Mouse (Mus musculus) c-Kit-positive CD71-positive TER-119-negative erythroid progenitor cells, embryonic 14.5 days (primary cell): ENCODE data around the gene Fam189b.
"Not testable (repeated sequence)": the region's sequence is repeated elsewhere in the genome, so short reads cannot be mapped to it uniquely, and the experiment has no call there.

Experiments
- DNase-seq: peaks from one replicate; pipeline ENCODE4 v3.0.0-alpha.2; 2013; ENCODE audit warnings: low read depth

The Fam189b gene

DNA sequence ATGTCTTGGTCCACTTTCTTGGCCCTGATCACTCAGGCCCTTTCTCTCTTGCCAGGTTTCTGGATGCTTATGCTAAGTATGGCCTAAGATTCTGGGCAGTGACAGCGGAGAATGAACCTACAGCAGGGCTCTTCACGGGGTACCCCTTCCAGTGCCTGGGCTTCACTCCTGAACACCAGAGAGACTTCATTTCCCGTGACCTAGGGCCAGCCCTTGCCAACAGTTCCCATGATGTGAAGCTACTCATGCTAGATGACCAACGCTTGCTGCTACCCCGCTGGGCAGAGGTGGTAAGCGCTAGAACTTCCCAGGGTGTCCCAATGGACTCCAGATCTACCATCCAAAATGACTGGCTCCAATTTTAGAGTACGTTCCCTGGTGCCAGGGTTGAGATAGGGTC lies 23.1 kb downstream of the Fam189b start:
- no peak for DNase-seq

DNA sequence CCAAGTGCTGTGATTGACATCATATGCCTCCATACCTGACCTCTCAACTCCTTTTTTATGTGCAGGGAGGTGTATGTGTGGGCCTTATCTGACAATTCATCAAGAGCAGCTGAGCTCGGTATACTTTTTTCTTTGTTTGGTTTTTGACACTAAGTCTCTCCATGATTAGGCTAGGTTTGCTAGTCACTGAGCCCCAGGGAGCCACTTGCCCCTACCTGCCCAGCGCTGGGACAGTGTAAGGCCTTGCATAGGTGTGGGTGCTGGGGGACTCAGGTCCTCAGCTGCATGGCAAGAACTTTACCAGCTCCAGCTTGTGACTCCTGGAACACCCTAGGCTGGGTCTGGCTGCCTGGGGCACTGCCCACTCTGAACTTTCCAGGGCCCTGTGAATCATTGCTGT lies 23.8 kb downstream of the Fam189b start:
- no peak for DNase-seq

GRCm38 (mm10) chr3:89208075-89208657 lies 25.2 kb downstream of the Fam189b start:
- no peak for DNase-seq

DNA sequence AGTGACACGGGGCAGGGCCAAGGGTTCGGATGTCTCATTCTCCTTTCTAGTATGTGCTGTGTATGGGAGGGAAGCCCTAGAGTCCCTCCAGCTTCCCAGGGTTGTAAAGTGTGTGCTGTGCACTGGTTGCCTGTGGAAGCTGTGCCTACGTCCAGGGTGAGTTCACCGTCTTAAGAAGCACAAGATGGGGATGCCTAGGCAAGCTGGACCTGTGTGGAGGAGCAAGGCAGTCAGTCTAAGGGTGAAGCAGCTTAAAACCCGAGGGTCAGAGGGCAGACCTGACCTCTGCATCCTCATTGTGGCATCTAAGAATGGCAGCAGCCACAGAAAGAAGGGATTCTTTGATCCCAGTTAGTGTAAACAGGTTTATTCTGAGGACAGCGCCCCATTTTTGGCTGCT lies 25.8 kb downstream of the Fam189b start:
- DNase-seq = no peak

DNA sequence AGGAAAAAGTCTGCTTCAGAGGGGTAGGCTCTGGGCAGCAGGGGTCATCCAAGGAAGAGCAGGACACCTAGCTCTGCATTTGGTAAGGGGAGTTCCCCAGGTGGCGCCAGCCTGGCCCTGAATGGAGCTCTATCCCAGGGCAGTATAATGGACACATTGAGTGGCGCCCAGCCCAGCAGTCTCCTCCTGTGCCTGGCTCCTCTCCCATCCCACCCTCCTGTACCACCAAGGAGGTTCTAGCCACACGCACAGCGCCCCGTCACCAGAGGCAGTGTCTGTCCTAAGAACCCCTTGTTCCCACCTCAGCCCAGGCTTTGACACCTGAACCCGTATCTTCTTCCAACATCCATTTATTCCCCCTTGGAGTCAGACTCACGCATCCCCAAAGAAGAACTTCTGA lies 26.8 kb downstream of the Fam189b start:
- no peak for DNase-seq

DNA sequence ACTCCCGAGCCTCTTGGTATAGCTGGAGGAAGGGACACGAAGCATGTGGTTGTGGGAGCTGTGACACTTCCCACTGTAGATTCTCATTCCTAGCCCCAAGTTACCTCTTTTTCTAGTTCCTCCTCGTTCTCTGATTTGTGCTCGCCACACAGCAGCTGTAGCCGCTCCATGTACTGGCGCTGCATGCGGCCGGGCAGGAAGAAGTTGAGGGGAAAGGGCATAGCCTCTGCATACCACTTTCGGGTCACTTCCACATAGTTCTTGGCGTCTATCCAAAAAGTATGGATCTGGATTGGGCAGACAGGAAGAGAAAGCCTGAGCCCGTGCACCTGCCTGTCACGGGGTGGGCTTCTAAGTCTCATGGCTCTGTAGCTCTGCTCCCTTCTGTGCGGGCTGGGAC lies 27.2 kb downstream of the Fam189b start:
- no peak for DNase-seq

- DNase-seq = no peak
These were observed 27.8 kb downstream of the Fam189b start for GRCm38 (mm10) chr3:89210731-89211130.

- DNase-seq = peak; percentile 87
These were observed 31.0 kb downstream of the Fam189b start for GRCm38 (mm10) chr3:89213803-89214530.

GRCm38 (mm10) chr3:89214681-89215411 lies 31.9 kb downstream of the Fam189b start, which contains the start of gene Thbs3:
Gene Thbs3, plus strand, starts transcription at chr3:89215180.
- no peak for DNase-seq

- DNase-seq = peak; percentile 90
These were observed 32.9 kb downstream of the Fam189b start for GRCm38 (mm10) chr3:89215853-89216252.

DNA sequence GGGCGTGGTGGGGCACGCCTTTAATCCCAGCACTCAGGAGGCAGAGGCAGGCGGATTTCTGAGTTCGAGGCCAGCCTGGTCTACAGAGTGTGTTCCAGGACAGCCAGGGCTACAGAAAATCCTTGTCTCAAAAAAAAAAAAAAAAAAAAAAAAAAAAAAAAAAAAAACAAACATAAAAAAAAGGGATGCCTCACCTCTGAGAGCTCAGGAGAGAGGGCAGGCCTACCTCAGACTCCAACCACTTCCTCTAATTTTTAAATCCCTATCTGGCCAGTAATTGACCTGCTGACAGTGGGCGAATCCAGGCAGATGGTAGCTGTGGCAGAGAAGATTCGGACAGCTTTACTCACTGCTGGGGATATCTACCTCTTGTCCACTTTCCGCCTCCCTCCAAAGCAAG lies 33.5 kb downstream of the Fam189b start:
- not testable (repeated sequence) for DNase-seq

DNA sequence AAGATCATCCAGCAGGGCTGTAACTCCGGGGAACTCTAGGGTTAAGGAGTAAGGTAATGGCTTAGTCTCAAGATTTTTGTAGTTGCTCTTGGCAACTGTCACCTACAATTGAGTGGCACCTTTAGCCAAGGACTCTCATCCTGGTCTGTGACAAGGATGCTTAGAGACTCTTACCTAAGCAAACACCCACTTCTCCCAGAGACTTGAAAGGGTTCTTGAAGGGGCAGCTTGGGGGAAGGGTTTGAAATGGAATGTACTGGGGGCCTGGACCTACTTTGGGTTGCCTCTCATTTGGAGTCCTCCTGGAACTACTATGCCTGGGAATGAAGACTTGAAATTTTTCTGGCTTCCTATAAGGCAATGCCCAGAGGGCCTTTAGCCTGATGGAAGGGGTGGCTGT lies 35.3 kb downstream of the Fam189b start:
- DNase-seq = no peak

GRCm38 (mm10) chr3:89219546-89219945 lies 36.6 kb downstream of the Fam189b start:
- no peak for DNase-seq

DNA sequence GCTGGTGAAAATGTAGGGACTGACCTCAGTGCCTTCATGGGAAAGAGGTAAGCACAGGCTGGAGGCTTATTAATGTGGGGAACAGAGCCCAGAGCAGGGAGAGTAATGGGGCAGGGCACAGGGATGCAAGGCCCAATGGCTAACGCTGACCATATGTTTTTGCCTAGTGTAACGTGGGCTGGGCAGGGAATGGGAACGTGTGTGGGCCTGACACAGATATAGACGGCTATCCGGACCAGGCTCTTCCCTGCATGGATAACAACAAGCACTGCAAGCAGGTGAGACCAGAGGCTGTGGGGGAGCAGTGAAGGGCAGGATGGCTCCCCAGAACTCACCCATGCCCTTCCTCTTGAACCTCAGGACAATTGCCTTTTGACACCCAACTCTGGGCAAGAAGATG lies 38.2 kb downstream of the Fam189b start:
- DNase-seq = no peak

DNA sequence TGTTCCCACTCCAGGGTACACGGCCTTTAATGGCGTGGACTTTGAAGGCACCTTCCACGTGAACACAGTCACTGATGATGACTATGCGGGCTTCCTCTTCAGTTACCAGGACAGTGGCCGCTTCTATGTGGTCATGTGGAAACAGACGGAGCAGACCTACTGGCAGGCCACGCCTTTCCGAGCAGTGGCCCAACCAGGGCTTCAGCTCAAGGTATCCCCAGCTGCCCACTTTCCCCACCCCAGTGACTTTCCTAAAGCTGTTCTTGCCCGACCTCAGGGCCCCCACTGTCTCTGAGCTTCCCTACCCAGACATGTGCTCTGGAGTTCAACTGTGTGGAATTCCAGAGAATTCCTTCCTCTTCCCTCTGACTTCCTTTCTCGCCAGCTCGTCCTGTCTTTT lies 41.9 kb downstream of the Fam189b start:
- no peak for DNase-seq

GRCm38 (mm10) chr3:89225321-89225815 lies 42.4 kb downstream of the Fam189b start:
- no peak for DNase-seq

GRCm38 (mm10) chr3:89225918-89226317 lies 43.0 kb downstream of the Fam189b start:
- DNase-seq = no peak

DNA sequence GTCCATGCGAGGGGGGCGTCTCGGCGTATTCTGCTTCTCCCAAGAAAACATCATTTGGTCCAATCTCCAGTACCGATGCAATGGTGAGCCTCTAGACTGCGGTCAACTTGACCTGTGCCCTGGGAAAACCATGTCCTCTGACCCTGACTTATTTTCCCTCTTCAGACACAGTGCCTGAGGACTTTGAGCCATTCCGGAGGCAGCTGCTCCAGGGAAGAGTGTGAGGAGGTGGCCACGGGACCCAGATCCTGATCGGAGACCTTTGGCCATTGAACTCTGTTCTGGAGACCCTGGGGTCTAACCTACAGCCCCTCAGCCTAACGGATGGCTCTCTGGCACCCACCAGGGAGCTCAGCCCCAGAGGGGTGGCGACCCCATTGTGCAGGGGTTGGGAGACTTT lies 43.4 kb downstream of the Fam189b start:
- DNase-seq = no peak

DNA sequence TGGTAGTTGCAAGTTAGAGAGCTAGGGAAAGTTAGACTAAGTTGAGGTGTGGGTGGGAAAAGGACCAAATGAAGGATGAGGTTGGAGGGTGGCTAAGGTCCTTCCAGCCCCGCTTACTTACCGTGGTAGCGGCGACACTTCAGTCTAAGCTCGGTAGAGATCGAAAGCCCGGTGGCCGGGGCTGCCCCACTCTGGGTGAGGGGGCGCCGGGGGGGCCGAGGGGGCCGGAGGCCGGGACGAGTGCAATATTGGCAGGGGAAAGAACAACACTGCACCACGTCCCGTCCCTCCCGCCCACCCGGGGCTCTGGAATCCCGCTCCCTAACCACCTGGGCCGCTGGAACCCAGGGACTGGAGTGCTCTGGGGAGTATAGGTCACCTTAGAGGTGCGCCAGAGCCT lies 44.0 kb downstream of the Fam189b start, which contains the start of gene Mtx1:
Gene Mtx1 (minus strand): TSS at position 189 of the 400 bp plus-strand sequence.
- DNase-seq = no peak

GRCm38 (mm10) chr3:89227307-89228179 lies 44.6 kb downstream of the Fam189b start:
- DNase-seq = peak; percentile 72

DNA sequence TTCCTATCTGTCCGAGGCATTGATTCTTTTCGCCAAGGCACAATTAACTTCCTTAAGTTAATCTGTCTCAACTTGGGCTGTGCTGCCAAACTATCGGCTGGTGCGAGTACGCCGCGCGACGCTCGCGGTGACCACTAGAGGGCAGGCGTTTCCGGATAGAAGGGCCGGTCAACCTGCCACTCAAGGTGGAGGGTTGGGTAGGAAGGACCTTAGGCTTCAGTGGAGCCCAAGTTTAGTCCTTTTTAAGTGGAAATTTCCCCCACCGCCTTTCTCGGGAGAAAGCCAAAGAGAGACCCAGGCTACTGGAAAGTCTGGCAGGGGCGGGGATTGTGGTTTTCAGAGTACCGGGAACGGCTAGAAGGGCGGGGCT lies 45.2 kb downstream of the Fam189b start:
- peak; percentile 74 for DNase-seq

DNA sequence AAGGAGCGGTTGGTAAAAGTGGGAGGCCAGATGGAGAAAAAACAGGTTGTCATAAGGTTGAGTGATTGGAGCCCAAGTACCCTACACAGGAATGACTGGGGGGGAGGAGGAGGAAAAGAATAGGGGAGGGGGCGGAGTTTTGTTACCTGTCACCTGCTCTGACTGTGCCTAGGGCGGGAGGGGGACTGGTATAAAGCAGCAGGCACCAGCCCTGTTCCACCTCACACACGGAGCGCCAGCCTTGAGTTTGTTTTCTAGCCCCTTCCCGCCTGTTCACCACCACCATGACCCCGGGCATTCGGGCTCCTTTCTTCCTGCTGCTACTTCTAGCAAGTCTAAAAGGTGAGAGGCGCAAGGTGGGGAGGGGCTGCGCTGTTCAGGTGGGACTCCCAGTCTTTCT lies 45.9 kb downstream of the Fam189b start, which contains the start of gene Muc1:
Gene Muc1 (plus strand): TSS at position 222 of the 400 bp plus-strand sequence.
- no peak for DNase-seq
